Mouse (Mus musculus) spleen, adult 2 months (tissue): Measurements from ENCODE around the gene Kazn.

Experiments used
- CTCF ChIP-seq: fragments of 200-500 bp; IDR thresholded peaks from 2 replicates; pipeline ENCODE4 v1.5.1; 2011; ENCODE audit warnings: mild to moderate bottlenecking, inconsistent platforms; ENCODE audit not compliant: insufficient read depth, insufficient read length, insufficient replicate concordance; ENCODE audit errors: extremely low read depth
- POLR2A ChIP-seq: fragments of 200-500 bp; IDR thresholded peaks from 2 replicates; pipeline ENCODE4 v1.6.1; 2011; ENCODE audit warnings: low read depth, low read length, inconsistent platforms

DNA sequence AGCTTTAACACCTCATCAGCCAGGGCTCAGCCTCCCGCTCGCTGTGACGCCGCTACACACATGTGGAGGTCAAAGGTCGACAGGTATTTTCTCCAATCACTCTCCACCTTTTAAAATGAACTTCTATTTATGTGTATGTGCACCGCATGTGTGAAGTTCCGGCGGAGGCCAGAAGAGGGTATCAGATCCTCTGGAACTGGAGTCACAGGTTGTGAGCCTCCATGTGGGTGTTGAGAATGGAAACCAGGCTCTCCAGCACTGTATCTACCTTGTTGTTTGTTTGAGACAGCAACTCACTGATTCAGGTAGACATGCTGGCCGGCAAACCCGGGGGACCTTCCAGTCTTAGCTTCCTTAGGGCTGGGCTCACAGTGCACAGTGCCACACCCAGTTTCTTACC is 91.5 kb downstream of the Kazn start:
- TF ChIP-seq POLR2A = no peak
- no peak for TF ChIP-seq CTCF
